Mouse (Mus musculus) heart, postnatal 14 days (tissue): ENCODE results near the gene Scel. TPM values are rescaled to one million over a fixed set of nuclear protein-coding genes. Genes with fewer than 3 reads are reported as not detected.

ENCODE experiments used
- DNase-seq, 2 experiments: peaks; one replicate each; pipeline ENCODE4 v3.0.0; 2021 to 2022
- intact Hi-C: fragments of 180-260 bp; cut with DNase I; formaldehyde crosslinking; loops from one replicate; pipeline ENCODE4 v1.15.1; 2025
- microRNA-seq, 2 experiments: library from miRNA; unstranded; fragments of <30 nt; microRNA quantifications; one replicate each; pipeline ENCODE4 v1.2.0; 2021 to 2022
- total RNA-seq, 2 experiments: library from RNA; stranded (reverse); gene quantifications; 2 replicates each; pipeline ENCODE4 v1.2.3; 2021

Scel gene
- total RNA-seq, 2 experiments from 2014 or later = 0.32 to 0.41 TPM

GRCm38 (mm10) chr14:103647981-103648380 is 134.8 kb downstream of the Scel start:
- no peak for DNase-seq
- intact Hi-C loops = no loop called here

GRCm38 (mm10) chr14:103648623-103649255 is 135.6 kb downstream of the Scel start:
- intact Hi-C loops = no loop called here
- DNase-seq = no peak

- DNase-seq = no peak
- intact Hi-C loops = no loop called here
Observed at GRCm38 (mm10) chr14:103649302-103649701, 136.2 kb downstream of the Scel start.

- intact Hi-C loops = no loop called here
- peak; percentile 36 to 46 for DNase-seq
Observed at GRCm38 (mm10) chr14:103649896-103650334, 136.8 kb downstream of the Scel start, which contains the start of gene Slain1. Gene Slain1, plus strand, starts transcription at chr14:103650228.

GRCm38 (mm10) chr14:103650413-103651101 is 137.4 kb downstream of the Scel start:
- intact Hi-C loops = no loop called here
- peak; percentile 12 to 15 for DNase-seq

- DNase-seq = no peak
- intact Hi-C loops = no loop called here
Observed at GRCm38 (mm10) chr14:103651106-103651505, 138.0 kb downstream of the Scel start.

GRCm38 (mm10) chr14:103651562-103651961 is 138.4 kb downstream of the Scel start:
- DNase-seq = no peak
- intact Hi-C loops = no loop called here

- intact Hi-C loops = no loop called here
Observed at GRCm38 (mm10) chr14:103652524-103652923, 139.4 kb downstream of the Scel start.

GRCm38 (mm10) chr14:103653800-103654199 is 140.7 kb downstream of the Scel start:
- DNase-seq = no peak
- intact Hi-C loops = no loop called here

More at GRCm38 (mm10) chr14:103652524-103652923, 139.4 kb downstream of the Scel start:
- DNase-seq = no peak

GRCm38 (mm10) chr14:103655448-103655847 is 142.3 kb downstream of the Scel start:
- no peak for DNase-seq
- intact Hi-C loops = no loop called here

GRCm38 (mm10) chr14:103657876-103658275 is 144.7 kb downstream of the Scel start:
- DNase-seq = no peak
- intact Hi-C loops = no loop called here

Small RNA genes lying within 50 kb of the gene (microRNA-seq; reads per million reads assigned to microRNA genes)
- gene Gm22877 = 0 reads per million in 2 experiments

Other genes with a start within 250 kb of the Scel start
- 10 to 100 TPM; 30.8 to 31.0 TPM for gene Mycbp2, start 166.5 kb upstream of the Scel start, total RNA-seq
- under 1 TPM; 0.17 to 0.68 TPM for gene Slain1, start 136.9 kb downstream of the Scel start, total RNA-seq